Mouse (Mus musculus) monocyte, adult 5-6 weeks (primary cell): ENCODE results near the gene Olfr1412. TPM values are rescaled to one million over a fixed set of nuclear protein-coding genes. Genes with fewer than 3 reads are reported as not detected.

Experiments
- ATAC-seq: fragments of 153-309, 156-312 bp; replicated peaks from 2 replicates; pipeline ENCODE4 v1.8.0; 2017; ENCODE audit warnings: mild to moderate bottlenecking; ENCODE audit not compliant: low TSS enrichment, insufficient number of reproducible peaks, severe bottlenecking, poor library complexity, low FRiP score
- total RNA-seq: library from RNA; stranded (forward); fragments of 200-1000, 200-491, 200-594 nt; gene quantifications from 3 replicates; pipeline ENCODE4 v1.2.3, GENCODE M21; 2017

Olfr1412 gene
- total RNA-seq: not detected in 3 replicates

- no peak for ATAC-seq
Measured at GRCm38 (mm10) chr1:92585479-92585878, at the start of gene Olfr1412. Olfr1412 (plus strand) TSS chr1:92585779.

- ATAC-seq: no peak
Measured at GRCm38 (mm10) chr1:92536972-92537371, 48.6 kb upstream of the Olfr1412 start.

DNA sequence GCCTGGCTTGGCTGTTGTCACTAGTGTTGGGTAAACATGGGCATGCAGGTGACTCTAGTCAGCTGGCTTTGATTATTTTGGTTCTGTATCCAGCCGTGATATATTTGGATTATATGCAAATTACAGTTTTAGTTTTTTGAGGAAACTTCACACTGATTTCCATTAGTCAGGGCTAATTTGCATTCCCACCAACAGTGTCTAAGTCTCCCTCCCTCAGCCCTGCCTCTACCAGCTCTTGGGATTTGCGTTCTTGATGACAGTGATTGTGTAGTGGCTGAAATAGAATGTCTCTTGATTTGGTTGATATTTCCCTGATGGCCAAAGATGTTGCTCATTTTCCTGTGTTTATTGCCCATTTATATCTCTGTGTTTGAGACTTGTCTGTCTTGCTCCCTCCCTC, 46.5 kb upstream of the Olfr1412 start:
- no peak for ATAC-seq

DNA sequence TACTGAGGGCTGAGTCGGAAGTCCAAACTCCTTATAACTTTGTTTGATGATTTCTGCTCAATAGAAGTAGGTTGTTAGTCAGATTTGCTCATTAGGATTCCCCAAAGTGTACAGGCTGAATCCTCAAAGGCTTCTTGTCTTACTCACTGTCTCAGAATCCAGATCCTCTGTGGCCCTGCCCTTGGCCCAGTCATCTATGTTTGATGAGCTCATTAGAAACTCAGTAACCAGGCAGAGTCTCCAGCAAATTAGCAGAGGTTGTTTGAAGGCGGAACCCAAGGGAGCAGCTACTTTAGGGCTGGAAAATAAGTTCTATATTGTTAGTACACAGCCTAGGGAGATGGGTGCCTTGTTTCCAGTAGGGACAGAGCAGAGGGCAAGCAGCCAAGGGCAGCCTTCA, 39.6 kb upstream of the Olfr1412 start:
- ATAC-seq: no peak

DNA sequence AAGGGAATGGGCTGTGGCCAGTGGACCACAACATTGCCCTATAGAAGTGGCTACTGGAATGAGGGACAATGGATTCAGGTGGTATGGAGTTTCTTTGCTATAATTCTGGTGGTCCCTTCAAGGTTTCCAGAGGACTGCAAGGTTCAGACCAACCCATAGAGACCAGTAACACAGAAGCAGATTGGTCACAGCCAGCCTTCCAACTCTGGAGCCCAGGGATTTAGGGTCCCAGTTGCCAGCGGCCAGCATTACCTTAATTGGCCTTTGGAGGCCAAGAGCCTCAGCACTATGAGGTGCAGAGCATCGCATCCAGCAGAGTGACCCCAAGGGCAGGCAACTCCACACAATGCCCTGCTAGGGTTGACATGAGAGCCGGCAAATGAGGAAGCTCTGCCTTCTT, 14.6 kb upstream of the Olfr1412 start, which contains the start of gene Olfr1413:
Gene Olfr1413 (plus strand): TSS at position 301 of the 400 bp plus-strand sequence.
- no peak for ATAC-seq

- no peak for ATAC-seq
Measured at GRCm38 (mm10) chr1:92594111-92594510, 8.5 kb downstream of the Olfr1412 start, which contains the start of gene Olfr1411. Olfr1411 (plus strand) TSS chr1:92594411.

DNA sequence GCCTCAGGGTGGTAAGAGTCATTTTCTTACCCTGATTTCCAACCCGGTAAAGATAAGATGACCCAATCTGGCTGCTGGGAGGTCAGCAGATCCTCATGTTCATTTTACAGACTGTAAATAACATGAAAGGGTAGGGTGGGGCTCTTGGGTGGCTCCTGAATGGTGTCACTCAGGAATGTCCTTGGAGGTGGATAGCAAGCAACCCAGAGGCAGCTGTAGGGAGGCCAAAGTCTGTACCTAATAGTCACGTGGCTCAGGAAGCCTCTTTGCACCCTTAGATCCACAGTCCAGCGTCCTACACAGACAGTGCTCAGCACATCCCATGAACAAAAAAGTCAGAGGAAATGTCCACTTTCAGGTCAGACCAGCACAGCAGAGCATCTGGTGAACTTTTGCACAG, 10.4 kb downstream of the Olfr1412 start:
- no peak for ATAC-seq

GRCm38 (mm10) chr1:92605482-92605881, 19.9 kb downstream of the Olfr1412 start, which contains the start of gene Olfr1410:
Olfr1410 (plus strand) TSS chr1:92605782.
- ATAC-seq: no peak

- no peak for ATAC-seq
Measured at GRCm38 (mm10) chr1:92607711-92608110, 22.1 kb downstream of the Olfr1412 start.

GRCm38 (mm10) chr1:92611008-92611407, 25.4 kb downstream of the Olfr1412 start:
- no peak for ATAC-seq

DNA sequence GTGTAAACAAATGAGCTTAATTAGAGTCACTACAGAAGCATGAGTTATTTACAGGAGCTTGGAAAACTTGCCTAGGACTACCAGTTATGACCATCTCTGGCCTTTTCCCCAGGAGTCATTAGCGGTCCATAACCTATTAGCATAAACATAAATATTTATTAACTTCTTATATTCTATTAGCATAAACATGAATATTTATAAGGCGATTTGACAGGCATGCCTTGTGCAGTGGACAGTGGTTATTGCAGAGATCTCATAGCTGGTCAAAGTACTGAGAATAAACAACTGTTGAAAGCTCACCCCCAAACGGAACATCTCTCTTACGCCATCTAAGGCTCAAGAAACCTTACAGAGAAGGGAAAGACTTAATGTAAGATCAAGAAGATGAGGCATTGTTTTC, 27.6 kb downstream of the Olfr1412 start:
- no peak for ATAC-seq

DNA sequence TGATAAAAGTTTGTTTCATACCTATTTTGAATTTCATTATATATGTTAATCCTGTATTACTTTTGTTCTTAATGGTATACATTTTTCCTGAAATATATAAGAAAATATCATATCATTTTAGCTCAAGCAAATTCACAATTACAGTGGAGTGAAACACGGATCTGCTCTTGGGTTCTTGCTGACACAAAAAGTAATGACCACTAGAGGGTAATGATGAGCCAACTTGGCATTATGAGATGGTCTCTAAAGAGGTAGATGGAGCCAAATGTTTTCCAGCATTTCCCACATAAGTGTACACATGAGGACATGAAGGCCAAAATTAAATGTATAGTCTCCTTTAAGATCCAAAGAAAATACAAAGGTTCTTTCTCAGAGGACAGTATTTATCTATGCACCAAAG, 28.9 kb downstream of the Olfr1412 start:
- ATAC-seq: no peak

DNA sequence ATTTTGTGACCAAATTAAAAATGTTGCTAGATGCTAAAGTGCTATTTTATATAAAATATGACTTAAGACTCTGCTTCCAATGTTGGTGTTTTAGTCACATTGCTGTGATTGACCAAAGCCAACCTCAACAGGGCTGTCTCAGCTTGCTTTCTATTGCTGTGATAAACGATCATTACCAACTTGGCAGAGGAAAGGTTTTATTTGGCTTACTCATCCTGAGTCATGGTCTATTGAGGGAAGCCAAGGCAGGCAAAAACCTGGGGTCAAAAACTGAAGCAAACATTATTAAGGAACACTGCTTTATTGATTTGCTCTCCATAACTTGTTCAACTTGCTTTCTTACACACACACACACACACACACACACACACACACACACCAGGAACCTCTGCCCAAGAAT, 30.5 kb downstream of the Olfr1412 start:
- no peak for ATAC-seq

DNA sequence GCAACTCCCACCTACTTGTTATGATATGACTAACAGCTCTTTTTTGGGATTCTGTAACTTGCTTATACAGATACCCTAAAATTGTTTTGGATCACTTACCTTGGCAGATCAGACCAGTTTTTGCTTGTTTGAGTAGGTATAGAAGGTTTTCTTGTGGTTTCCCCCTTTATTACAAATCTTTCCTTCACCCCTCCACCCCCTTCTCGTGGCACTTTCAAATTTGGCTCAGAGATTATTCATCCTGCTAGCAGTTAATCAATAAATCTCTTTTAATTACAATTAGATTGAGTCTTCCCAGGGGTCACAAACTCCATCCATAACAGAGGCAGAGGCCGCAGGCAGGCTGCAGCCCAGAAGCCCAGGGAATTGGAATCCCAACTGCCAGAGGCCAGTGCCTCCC, 31.9 kb downstream of the Olfr1412 start, which contains the start of gene Olfr12:
Gene Olfr12 (plus strand): TSS at position 301 of the 400 bp plus-strand sequence.
- ATAC-seq: no peak

DNA sequence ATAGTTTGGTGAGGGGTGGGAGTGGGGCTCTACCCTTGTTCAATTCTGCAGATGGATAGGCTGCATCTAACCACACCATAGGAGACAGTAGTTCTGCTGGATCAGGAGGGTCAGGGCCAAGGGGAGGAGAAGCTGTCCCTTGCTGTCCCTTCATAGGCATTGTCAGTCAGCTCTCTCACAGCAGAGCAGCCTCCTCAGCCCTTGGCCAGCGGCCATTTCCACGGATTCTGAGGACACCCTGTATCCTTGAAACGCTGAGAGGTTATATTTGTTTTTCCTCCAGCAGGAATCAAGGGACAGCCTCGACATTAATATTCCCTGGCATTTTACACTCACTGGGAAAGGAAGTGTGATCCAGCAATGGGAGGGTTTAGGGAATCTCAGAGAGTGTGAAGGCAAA, 32.8 kb downstream of the Olfr1412 start:
- ATAC-seq: no peak

GRCm38 (mm10) chr1:92628227-92628626, 42.6 kb downstream of the Olfr1412 start:
- ATAC-seq: no peak

DNA sequence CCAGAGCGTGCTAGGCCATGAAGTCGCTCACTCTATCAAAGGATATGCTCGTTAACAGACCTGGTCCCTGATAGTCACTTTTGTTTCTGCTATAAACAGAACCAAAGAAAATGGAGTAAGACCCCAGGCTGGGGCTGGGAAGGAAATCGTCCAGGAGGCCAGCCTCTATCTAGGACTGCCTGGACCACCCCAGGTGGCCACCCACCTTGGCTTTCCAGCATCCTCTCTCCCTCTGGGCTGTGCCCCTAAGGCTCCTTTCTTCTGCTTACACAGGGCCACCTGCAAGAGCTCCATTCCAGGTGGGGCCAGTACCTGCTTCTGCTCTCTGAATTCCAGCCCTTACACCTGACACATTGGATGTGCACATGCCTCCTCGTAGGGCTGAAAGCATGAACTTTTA, 46.6 kb downstream of the Olfr1412 start:
- no peak for ATAC-seq

- ATAC-seq: no peak
Measured at GRCm38 (mm10) chr1:92632948-92633347, 47.4 kb downstream of the Olfr1412 start.

- ATAC-seq: no peak
Measured at GRCm38 (mm10) chr1:92633726-92634125, 48.1 kb downstream of the Olfr1412 start.

DNA sequence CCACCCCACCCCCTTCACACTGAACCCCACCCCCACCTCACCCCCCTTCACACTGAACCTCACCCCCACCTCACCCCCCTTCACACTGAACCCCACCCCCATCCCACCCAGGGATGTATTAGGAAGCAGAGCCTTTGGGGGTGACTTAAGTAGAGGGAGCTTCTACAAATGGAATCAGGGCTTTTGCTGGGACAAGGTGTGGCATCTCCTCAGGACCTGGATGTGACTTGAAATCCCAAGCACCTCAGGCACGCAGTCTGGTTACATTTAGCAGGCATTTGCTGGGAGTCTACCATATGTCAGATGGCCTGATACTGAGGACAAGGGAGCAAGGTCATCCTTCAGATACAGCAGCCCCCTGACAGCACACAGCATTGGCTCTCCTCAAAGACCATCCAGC, 49.0 kb downstream of the Olfr1412 start:
- no peak for ATAC-seq

- no peak for ATAC-seq
Measured at GRCm38 (mm10) chr1:92634976-92635599, 49.5 kb downstream of the Olfr1412 start.
